Mouse (Mus musculus): ENCODE data around the gene Mia. TPM values are rescaled to one million over a fixed set of nuclear protein-coding genes. Genes with fewer than 3 reads are reported as not detected.

Gene Mia
- polyA plus RNA-seq, 1 experiment, result not detected

GRCm38 (mm10) chr7:27167475-27168094 is 13.4 kb downstream of the Mia start:
- no peak for TF ChIP-seq GATA1 (IDR thresholded peaks at IDR 0.05; ENCODE audit: low read length)

GRCm38 (mm10) chr7:27166614-27167474 is 14.1 kb downstream of the Mia start, which contains the start of gene Egln2:
Egln2 (minus strand) TSS chr7:27166802.
- TF ChIP-seq GATA1 (IDR thresholded peaks at IDR 0.05; ENCODE audit: low read length), result no peak

GRCm38 (mm10) chr7:27166229-27166613 is 14.7 kb downstream of the Mia start:
- TF ChIP-seq GATA1 (IDR thresholded peaks at IDR 0.05; ENCODE audit: low read length), result no peak

- no peak for TF ChIP-seq GATA1 (IDR thresholded peaks at IDR 0.05; ENCODE audit: low read length)
Observed at GRCm38 (mm10) chr7:27165696-27166095, 15.3 kb downstream of the Mia start.

GRCm38 (mm10) chr7:27165007-27165655 is 15.8 kb downstream of the Mia start:
- no peak for TF ChIP-seq GATA1 (IDR thresholded peaks at IDR 0.05; ENCODE audit: low read length)

- TF ChIP-seq GATA1 (IDR thresholded peaks at IDR 0.05; ENCODE audit: low read length), result no peak
Observed at GRCm38 (mm10) chr7:27164112-27164947, 16.6 kb downstream of the Mia start.

- TF ChIP-seq GATA1 (IDR thresholded peaks at IDR 0.05; ENCODE audit: low read length), result no peak
Observed at GRCm38 (mm10) chr7:27163450-27163805, 17.5 kb downstream of the Mia start.

- TF ChIP-seq GATA1 (IDR thresholded peaks at IDR 0.05; ENCODE audit: low read length), result no peak
Observed at GRCm38 (mm10) chr7:27162780-27163449, 18.0 kb downstream of the Mia start.

GRCm38 (mm10) chr7:27161744-27162143 is 19.2 kb downstream of the Mia start:
- TF ChIP-seq GATA1 (IDR thresholded peaks at IDR 0.05; ENCODE audit: low read length), result no peak

- no peak for TF ChIP-seq GATA1 (IDR thresholded peaks at IDR 0.05; ENCODE audit: low read length)
Observed at GRCm38 (mm10) chr7:27160921-27161320, 20.0 kb downstream of the Mia start.

- no peak for TF ChIP-seq GATA1 (IDR thresholded peaks at IDR 0.05; ENCODE audit: low read length)
Observed at GRCm38 (mm10) chr7:27159882-27160281, 21.1 kb downstream of the Mia start.

- no peak for TF ChIP-seq GATA1 (IDR thresholded peaks at IDR 0.05; ENCODE audit: low read length)
Observed at GRCm38 (mm10) chr7:27159256-27159655, 21.7 kb downstream of the Mia start.

- no peak for TF ChIP-seq GATA1 (IDR thresholded peaks at IDR 0.05; ENCODE audit: low read length)
Observed at GRCm38 (mm10) chr7:27158171-27158570, 22.8 kb downstream of the Mia start.

GRCm38 (mm10) chr7:27156005-27156404 is 25.0 kb downstream of the Mia start:
- TF ChIP-seq GATA1 (IDR thresholded peaks at IDR 0.05; ENCODE audit: low read length), result no peak

- TF ChIP-seq GATA1 (IDR thresholded peaks at IDR 0.05; ENCODE audit: low read length), result no peak
Observed at GRCm38 (mm10) chr7:27153205-27153764, 27.7 kb downstream of the Mia start, which contains the start of gene Cyp2t4. Cyp2t4 (plus strand) TSS chr7:27153714.
